Mouse (Mus musculus) thymus, postnatal 4 days (tissue): Measurements from ENCODE around the gene Ifit1bl1.
"Not testable (repeated sequence)": the region's sequence is repeated elsewhere in the genome, so short reads cannot be mapped to it uniquely, and the experiment has no call there.

Experiments used
- DNase-seq: peaks from one replicate; pipeline ENCODE4 v3.0.0; 2021

Ifit1bl1 gene

DNA sequence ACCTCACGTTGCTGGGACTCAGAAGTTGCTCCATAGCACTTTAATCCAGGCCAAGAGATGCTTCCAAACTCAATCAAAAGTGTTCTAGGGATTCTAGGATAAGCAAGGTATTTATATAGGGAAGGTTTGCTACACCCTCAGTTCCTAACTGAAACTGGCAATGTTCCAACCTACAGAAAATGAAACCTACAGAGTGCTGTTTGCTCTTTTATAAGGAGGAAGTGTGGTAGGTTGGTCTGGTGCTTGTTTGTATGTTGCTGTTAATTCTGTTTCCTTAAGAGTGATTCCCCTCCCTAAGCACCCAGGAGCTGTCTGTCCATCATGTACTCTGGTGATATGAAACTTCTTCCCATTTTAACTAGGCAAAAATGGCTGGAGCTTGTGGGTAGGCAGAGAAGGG, at the start of gene Ifit1bl1:
Gene Ifit1bl1 (minus strand): TSS at position 69 of the 400 bp plus-strand sequence.
- DNase-seq, result not testable (repeated sequence)

DNA sequence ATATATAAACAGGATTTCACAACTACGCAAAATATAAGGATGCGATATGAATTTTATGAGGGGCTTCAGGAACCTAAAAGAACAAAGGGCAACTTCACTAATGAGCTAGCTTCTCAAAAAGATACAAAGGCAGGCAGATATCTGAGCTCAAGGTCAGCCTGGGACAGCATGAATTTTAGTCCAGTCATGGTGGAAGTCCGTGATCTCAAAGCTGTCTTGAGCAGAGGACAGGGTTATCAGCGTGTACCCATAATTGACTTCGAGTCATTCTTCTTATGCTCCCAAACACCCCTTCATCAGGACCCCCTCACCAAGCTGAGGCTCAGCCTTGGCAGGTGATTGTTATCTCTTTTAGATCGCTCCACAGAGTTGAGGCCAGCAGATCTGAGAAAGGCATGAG, 49.2 kb upstream of the Ifit1bl1 start:
- DNase-seq, result no peak

DNA sequence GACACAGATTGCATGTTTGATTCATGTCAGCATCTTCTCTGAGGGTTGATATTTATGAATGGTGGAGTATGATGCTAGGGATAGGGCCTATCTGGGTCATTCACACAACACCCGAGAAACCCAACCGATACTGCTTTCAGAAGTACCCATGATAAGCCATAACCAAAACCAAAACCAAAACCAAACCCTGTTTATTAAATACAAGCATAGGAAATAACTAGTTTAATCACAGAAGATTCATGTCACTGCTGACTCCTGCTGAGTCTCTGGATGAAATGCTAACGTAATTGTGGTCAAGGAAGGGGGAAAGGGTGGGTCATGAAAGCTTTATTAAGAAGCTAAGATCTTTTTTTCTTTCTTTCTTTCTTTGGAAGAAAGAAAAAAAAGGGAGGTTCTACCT, 48.5 kb upstream of the Ifit1bl1 start:
- no peak for DNase-seq

DNA sequence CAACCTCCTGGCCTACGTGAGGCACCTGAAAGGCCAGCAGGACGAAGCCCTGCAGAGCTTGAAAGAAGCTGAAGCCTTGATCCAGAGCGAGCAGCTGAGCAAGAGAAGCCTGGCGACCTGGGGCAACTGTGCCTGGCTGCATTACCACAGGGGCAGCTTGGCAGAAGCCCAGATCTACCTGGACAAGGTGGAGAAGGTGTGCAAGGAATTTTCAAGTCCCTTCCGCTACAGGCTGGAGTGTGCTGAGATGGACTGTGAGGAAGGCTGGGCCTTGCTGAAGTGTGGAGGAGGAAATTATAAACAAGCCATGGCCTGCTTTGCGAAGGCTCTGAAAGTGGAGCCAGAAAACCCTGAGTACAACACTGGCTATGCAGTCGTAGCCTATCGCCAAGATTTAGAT, 45.9 kb upstream of the Ifit1bl1 start:
- DNase-seq, result not testable (repeated sequence)

DNA sequence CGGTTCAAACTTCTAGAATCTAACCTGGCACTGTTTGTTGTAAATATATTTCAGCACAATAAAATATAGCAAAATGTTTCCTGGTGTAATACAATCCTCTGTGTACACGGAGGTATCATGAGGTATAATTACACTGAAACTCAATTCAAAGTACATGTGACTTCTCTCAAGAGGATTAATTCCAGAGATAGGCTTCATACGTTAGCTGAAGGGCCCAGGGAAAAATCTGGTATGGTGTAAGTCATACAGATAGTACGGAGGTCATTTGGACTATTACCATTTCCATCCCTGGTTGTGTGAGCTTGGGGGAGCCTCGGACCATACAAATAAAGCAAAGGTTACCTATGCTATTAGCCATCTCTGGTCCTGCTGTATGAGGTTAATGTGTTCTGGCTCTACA, 40.9 kb upstream of the Ifit1bl1 start:
- DNase-seq, result no peak

DNA sequence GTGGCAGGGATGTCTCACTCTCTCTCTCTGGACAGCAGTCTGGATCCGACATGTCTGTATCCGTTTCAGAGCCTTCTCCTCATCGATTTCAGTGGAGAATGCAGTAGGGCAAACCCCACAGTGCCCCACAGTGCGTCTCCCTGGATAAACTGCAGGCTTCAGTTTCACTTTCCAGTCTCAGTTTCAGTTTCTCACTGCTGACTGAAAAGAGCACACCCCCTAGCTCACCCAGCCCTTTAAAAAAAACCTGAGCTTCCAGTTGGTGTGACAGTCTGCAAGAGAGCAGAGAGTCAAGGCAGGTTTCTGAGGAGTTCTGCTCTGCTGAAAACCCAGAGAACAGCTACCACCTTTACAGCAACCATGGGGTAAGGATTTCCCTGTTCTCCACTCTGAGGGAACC, 38.9 kb upstream of the Ifit1bl1 start, which contains the start of the genes Ifit1bl2 and Ifit1:
Gene Ifit1bl2 (minus strand): TSS at position 121 of the 400 bp plus-strand sequence.
Gene Ifit1 (plus strand): TSS at position 249 of the 400 bp plus-strand sequence.
- no peak for DNase-seq

DNA sequence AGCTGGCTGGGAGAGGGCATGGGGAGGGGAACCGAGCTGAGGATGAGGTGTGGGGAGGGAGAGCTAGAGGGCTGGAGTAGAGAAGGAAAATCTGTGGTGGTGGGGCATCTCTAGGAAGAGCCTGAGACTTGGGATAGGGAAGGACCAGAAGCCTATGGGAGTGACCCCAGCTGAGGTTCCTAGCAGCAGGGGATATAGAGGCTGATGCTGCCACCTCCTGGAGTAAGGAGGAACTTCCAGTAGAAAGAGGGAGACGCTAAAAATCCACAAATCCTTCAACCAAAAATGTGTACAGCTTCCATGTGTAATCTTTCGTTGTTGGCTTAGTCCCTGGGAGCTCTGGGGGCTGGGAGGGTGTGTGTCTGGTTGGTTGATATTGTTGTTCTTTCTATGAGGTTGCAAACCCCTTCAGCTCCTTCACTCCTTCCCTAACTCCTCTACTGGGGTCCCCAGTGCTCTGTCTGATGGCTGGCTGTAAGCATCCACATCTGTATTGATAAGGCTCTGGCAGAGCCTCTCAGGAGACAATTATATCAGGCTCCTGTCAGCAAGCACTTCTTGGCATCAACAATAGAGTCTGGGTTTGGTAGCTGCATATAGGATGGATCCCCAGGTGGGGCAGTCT, 35.3 kb upstream of the Ifit1bl1 start:
- DNase-seq, result peak; percentile 66

DNA sequence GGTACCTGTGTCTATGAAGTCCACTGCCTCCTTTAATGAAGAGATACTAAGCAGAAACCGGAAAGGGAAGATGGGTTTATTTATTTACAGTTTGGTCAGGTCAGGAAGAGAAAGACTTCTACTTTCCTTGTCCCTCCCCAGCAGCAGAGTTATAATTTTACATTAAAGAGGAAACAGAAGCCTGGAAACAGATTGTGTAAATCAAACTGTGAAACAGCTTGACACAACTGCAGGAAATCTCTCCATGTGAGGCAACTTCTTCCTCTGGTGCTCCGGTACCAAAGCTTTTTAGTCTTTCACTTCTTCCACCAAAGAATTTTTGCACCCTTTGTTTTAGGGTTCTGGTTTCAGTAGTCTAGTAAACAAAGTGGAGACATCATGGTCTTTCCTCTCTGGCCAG, 31.7 kb upstream of the Ifit1bl1 start:
- DNase-seq, result no peak

DNA sequence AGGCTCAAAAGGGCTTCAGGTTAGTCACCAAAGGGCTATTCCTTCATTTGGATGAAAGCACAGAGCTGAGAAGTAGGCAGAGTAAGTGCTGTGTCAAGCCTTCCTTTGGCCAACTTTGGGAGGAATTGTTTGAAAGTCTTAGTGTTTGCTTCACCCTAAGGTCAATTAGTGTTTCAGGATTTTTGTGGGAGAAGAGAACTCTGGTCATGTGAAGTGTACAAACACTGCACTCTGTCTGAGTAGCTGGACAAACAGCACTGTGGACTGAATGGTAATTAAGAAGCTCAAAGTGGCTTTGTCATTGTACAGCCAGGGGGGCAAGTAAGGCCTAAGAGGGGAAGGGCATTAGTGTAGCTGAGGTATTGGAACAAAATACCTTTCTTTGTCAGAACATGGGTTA, 29.7 kb upstream of the Ifit1bl1 start:
- no peak for DNase-seq

DNA sequence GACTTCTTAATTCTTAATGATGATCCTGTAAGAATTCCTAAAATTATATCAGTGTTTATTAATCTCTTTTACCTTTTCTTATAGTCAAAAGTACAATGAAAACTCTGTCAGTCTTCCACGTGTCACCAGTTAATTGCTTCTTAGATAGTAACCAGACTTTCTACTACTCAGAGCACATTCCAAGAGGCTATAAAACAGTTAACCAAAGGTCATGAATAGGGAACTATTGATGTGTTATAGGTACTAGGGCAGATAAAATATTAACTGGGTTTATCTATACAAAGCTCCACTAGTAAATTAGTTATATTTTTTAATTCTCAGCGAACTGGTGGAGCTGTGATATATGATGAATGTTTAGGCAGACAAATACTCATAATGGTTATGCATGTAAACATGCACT, 25.7 kb upstream of the Ifit1bl1 start:
- DNase-seq, result no peak

DNA sequence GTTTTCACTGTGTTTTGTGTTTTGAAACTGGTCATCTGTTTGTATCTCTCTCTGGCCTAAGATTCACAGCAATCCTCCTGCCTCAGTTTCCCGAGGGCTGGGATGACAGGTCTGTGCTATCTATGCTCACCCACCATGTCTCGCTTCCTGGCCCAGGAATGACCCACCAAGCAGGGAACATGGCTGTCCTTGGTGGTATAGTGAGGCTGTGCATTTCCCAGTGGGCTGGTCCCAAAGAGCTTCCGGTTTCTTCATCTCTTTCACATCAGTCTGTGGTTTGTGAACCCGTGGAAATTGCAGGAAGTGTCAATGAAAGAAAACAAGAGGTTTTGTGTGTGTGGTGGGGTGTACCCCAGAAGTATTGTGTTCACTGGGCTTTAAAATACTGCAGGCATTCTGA, 22.9 kb upstream of the Ifit1bl1 start:
- no peak for DNase-seq

DNA sequence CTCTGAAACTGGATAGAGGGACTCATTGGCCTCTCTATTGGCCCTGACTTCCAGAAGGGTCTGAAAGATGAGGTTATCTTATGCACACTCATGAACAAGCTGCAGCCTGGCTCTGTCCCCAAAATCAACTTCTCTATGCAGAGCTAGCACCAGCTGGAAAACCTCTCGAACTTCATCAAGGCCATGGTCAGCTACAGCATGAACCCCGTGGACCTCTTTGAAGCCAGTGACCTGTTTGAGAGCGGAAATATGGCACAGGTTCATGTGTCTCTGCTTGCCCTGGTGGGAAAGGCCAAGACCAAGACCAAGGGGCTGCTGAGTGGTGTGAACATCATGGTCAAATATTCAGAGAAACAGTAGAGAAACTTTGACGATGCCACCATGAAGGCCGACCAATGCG, 22.0 kb upstream of the Ifit1bl1 start:
- DNase-seq, result no peak

DNA sequence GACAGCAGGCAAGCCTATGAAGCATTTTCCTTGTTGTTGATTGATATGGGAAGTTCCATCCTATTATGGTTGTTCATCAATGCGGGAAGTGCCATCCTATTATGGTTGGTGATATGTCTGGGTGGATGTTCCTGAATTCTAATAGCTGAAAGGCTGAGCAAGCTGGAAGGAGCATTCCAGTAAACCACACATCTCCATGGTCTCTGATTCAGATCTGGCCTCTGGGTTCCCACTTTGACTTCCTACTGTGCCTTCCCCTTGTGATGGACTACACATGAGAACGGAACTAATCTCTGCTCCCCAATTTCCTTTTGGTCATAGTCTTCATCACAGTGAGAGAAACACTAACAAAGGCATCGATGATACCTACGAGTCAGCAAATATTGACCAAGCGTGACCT, 19.1 kb upstream of the Ifit1bl1 start:
- no peak for DNase-seq

DNA sequence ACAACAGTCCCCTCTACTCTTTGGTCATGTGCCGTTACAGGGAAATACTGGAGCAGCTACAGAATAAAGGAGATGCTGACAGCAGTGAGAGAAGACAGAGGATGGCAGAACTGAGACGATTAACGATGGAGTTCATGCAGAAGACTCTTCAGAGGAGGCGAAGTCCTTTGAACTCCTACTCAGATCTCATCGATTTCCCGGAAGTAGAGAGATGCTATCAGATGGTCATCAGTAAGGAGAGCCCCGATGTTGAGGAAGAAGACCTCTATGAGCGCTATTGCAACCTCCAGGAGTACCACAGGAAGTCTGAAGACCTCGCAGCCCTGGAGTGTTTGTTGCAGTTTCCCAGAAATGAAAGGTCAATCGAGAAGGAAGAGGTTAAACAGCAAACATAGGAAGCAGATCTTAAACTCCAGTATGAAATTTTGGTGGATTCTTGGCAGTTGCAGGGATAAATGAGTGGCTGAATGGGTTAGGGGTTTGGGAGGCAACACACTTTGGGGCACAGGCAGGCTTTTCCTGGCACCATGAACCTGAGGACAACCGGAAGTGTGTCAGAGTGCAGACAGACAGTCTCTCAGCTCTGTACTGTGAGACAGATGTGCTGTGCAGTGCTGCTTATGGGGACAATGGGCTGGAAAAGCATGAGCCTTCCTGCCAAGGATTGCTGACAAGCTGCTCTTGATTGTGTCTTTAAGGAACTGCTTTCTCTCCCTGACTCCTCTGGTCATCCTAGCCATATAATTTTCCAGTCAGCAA, 10.7 kb upstream of the Ifit1bl1 start:
- not testable (repeated sequence) for DNase-seq

DNA sequence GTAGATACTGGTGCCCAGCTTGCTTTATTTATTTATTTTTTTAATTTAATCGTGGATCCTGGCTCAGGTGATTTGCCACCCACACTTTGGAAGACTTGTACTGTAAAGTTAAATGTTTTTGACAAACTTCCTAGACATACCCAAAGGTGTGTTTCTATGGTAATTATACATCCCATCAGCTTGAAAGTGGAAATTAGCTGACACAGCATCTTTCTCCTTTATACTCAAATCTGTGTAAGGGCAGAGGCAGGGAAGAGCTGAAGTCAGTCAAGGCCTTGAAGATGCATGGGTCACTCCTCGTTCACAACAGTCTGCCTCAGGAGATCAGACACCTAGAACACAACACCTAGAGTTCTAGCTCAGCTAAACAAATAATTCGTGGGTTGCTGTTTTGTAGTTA, 8.4 kb upstream of the Ifit1bl1 start:
- not testable (repeated sequence) for DNase-seq

DNA sequence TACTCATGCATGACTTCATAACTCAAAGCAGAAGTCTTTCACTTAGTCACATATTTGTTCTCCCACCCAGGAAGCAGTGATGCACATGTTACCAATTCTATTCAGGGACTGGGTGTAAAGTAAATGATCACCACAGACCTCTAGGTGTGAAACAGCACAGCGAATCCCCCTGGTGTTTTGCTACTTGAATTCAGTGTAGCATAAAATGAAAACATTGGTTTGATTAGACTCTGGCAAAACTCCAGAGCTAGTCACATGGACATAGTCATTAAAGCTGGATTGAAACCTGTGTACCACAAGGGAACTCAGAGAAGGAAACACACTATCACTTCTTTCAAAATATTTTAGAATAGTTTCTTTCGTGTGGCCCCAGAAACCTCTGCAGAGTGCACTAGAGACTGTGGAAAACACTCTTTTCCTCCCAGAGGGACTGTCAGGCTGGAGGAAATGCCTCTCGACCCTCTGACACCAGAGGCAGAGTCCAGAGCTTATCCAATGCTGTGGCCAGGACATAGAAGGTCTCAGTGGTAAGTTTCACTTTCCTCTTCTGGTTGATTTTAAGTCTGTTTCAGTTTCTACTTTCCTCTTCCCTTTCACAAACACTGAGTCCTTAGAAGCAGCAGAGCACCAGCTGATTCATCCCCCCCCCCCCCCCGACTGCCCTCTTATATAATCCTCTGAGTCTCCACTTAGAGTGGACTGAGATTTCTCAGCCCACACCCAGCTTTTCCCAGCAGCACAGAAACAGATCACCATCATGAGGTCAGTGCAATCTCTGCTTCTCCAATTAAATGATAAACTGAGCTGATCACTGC, 5.7 kb upstream of the Ifit1bl1 start, which contains the start of gene Ifit3b:
Gene Ifit3b (plus strand): TSS at position 734 of the 815 bp plus-strand sequence.
- DNase-seq, result not testable (repeated sequence)

DNA sequence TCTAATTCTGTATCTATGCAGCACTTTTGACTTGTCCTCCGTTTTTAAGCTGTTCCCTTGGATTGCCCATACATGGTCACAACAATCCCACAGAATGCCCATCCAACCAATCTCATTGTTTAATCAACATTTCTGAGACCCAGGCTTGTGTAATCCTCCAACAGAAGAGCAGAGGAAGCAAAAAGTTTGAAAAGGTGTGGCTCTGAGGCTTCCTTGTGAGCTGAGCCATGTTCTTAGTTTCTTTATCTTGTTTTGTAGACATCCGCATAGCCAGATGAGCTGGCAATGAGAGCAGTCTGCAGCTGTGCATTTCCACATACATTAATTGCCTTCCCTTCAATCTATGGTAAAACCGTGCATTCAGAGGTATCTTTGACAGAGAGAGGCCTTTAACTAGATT, 3.7 kb upstream of the Ifit1bl1 start:
- no peak for DNase-seq

DNA sequence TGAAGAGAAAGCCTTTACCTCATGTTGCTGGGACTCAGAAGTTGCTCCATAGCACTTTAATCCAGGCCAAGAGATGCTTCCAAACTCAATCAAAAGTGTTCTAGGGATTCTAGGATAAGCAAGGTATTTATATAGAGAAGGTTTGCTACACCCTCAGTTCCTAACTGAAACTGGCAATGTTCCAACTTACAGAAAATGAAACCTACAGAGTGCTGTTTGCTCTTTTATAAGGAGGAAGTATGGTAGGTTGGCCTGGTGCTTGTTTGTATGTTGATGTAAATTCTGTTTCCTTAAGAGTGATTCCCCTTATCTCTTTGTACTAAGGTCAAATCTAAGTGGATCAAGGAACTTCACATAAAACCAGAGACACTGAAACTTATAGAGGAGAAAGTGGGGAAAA, 2.5 kb downstream of the Ifit1bl1 start:
- DNase-seq, result not testable (repeated sequence)

DNA sequence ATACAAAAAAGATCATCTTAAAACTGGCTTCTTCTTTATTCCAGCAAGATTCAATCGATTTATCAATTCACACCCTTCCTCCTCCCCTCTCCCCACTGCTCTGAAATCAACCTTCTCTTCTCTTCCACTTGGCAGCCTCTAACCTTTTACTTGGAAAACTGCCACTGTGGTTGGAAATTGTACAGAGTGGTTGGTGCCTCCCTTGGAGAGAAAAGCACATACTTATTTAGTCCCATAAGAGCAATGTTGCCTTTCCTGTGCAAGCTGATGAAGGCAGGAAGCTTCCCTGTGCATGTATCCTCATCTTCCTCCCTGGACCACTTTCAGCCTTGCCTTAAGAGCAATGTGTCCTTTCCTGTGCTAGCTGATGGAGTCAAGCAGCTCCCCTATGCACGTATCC, 3.4 kb downstream of the Ifit1bl1 start:
- no peak for DNase-seq

DNA sequence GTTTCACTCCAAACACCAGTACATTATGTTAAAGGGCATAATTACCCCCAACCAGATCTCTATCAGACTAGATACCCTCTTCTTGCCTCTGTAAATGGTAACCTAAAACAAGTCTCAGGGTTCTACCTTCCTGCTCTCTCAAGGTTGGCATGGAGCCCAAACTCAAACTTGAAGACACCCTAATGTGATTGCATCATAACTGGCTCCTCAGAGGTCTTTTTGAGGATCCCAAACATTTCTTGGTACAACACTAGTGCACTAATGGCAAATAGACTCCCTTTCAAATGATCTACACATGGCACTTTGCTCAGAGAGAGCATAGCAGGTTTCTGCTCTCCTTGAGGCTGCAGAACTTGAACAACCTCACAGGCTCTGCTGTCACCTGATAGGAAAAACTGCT, 4.9 kb downstream of the Ifit1bl1 start:
- DNase-seq, result no peak

DNA sequence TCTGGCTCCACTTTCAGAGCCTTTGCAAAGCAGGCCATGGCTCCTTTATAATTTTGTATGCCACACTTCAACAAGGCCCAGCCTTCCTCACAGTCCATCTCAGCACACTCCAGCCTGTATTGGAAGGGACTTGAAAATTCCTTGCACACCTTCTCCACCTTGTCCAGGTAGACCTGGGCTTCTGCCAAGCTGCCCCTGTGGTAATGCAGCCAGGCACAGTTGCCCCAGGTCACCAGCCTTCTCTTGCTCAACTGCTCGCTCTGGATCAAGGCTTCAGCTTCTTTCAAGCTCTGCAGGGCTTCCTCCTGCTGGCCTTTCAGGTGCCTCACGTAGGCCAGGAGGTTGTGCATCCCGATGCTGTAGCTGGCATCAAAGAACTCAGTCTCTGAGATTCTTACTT, 7.2 kb downstream of the Ifit1bl1 start:
- not testable (repeated sequence) for DNase-seq

DNA sequence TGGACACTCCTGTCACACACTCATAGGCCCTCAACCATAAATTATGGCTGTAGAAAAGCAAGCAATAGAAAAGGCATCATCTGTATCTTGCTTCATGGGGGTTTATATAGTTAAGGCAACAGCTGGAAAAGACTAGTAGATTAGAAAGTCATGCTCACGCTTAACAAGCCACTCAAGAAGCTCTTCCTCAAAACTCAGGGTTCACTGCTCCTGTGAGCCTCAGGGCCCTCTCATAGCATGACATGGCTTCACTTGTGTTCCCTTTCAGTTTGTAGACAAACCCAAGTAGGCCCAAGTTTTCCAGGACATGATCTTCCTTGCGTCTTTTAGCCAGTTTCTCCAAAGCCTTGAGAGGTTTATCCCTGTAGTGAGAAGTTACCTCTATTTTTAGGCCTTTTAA, 8.3 kb downstream of the Ifit1bl1 start:
- DNase-seq, result no peak

DNA sequence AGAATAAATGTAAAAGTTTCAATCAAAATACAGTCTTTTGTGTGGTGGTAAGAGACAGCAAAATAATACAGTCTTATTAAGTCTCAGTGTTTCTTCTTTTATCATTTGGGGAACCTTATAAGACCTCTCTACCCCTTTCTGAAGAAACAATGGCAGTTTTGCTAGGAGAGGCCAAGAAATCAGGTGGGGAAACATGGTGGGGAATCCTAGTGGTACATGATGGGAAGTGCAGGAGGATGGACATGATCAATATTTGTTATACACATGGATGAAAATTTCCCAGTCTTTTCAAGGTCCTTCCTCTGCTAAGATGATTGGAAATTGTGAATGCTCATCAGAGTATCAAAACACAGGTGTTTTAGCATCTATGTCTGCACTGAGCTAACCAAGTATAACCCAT, 12.8 kb downstream of the Ifit1bl1 start:
- DNase-seq, result no peak
